Mouse (Mus musculus) liver, adult 2 months (tissue): ENCODE results near the gene Ctnnb1.

ENCODE experiments used
- CTCF ChIP-seq: fragments of 200-500 bp; IDR thresholded peaks from 2 replicates; pipeline ENCODE4 v1.5.1; 2011; ENCODE audit warnings: low read depth, low read length, control low read depth
- POLR2A ChIP-seq: fragments of 200-500 bp; IDR thresholded peaks from 2 replicates; pipeline ENCODE4 v1.6.1; 2011; ENCODE audit warnings: low read length, control low read depth; ENCODE audit not compliant: insufficient read depth; ENCODE audit errors: extremely low read depth

GRCm38 (mm10) chr9:120988088-120988487, 59.1 kb downstream of the Ctnnb1 start:
- no peak for TF ChIP-seq POLR2A
- TF ChIP-seq CTCF = no peak
